Mouse (Mus musculus) right cerebral cortex, adult 18-20 months (tissue): ENCODE measurements around the gene Ccdc175.

ENCODE experiments used
- DNase-seq: peaks from one replicate; pipeline ENCODE4 v3.0.0; 2022; ENCODE audit warnings: mixed read lengths

Gene Ccdc175

DNA sequence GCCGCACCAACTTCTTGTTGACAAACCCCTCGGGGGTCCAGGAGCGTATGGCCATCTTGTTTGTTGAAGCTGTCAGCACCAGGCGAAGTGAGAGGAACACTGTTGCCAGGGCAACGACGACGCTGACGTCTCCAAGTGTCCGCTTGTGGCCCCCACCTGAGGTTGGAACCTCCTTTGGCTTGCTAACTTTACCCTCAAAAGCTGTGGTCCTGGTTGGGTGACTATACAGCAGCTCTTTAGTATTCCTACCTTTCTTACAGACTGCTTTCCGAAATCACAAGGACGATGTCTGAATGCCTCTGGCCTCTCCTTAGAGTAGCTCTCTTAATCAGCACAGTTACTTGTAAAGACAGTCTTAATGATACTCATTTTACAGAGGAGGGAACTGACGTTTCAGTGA, at the start of gene Ccdc175:
Gene Ccdc175 (minus strand): TSS at position 101 of the 400 bp plus-strand sequence.
- no peak for DNase-seq

DNA sequence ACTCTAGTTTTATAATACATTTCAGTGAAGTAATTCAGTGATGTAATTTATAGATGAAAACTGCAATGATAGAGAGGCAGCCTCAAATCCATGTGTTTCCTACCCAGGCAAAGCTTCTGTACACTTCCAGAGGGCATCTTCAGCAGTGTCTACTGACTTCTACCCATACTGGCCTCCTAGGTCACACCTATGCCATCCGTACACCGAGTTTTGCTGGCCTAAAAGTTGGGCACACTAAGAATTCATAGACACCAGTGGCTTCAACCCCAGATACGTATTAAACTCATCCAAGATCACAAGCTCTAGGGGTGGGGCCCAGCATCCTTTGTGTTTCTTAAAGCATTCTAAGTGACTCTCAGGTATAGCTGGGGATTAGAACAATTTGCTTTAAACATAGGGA, 49.3 kb upstream of the Ccdc175 start:
- DNase-seq = no peak

DNA sequence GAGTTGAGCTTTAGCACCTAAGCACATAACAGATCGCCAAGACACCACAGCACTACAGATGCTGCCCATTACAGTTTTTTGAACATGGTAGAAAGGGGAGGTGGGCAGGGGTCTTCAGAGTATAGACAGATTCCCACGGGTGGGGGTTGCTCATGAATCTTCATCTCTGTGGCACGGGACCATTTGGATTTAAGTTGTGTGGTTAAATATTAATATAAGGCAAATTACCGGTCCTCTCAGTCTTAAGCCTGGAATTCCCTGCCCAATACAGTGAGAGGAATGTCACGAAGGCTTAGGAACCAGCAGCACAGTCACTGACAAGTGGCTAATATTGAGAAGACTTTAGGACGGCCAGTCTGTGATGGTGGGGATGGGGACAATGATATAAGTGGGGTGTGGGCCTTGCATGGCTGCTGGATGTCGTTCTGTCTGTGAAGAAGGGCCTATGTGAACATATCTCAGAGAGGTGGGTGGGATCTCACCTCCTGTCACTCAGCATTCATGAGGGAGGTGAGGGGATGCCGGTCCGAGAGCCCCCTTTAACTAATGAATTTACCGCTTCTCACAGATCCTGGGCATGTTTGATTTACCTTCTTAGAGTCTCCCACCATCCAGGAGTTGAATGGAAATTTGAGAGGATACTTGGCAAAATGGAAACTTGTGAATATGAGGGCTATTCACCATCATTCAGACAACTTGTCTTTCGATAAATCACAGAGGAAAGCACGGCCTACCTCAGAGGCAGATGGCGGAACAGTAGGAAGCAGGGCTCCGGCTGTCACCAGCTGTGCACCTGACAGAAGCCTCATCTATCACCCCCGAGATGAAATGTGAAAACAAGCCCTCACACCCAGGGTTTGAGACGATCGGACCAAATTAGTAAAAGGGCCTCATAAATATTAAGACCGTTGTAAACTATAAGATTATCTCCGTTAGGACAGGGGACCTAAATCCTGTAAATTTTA, 48.3 kb upstream of the Ccdc175 start:
- DNase-seq = no peak

DNA sequence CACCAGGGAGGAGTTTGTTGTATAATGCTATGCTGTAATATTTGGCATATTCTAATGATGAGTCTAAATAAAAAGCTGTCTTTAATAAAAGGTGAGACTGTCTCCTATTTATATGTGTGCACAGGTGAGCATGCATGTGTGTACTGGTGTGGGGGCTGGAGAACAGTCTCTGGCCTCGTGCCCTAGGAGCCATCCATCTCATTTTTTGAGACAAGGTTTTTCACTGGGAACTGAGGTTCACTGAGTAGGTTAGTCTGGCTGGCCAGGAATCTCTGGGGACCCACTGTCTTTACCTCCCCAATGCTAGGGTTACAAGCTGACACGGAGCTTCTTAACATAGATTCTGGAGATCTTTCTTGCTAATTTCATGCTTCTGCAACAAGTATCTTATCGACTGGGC, 47.3 kb upstream of the Ccdc175 start:
- no peak for DNase-seq

DNA sequence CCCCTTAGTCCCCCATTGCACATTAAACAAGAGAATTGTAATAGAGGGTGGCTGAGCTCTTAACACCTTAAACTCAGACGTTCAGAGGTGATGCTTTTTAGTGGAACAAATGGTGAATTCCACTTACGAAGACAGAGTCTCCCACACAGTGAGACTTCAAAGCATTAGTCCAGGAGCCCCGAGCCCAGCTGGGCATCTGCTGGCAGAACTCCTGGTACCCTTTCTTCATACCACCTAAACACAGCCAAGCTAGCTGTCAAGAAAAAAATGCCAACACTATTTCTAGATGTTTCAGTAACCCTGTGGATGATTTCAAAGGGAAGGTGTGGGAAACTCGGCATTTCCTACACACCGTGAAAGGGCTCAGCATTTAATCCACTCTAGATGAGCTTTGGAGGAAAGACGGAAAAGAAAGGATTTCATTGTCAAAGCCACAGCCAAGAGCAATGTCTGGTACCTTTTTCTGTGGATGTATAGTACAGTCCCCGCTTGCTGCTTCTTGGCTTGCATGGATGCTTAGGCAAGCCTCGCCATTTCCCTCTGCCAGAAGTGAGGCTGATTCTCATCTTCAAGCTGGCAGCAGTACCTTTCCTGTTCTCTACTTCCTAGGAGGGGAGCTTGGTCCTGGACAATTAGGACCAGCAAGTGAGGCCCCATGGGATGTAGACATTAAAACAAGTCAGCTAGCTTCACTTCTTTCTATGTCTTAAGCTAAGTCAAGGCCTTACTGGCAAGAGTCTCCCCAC, 44.8 kb upstream of the Ccdc175 start:
- DNase-seq = no peak

DNA sequence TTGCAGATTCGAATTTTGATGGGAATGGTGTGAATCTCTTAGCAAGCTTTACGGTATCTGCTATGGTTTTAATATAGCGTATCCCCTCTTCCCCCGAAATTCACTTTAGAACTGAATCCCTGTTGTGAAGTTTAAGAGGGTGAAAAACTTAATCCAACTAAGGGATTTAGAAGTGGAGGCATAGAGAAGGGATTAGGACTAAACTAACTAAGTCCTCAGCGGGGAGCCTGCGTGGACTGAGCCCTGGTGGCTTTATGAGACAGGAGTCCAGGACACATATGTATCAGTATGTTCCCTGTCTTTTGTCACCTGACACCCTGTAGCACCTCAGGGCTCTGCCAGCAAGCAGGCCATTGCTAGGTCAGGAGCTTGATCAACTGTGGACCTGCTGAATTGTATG, 42.9 kb upstream of the Ccdc175 start:
- DNase-seq = no peak

DNA sequence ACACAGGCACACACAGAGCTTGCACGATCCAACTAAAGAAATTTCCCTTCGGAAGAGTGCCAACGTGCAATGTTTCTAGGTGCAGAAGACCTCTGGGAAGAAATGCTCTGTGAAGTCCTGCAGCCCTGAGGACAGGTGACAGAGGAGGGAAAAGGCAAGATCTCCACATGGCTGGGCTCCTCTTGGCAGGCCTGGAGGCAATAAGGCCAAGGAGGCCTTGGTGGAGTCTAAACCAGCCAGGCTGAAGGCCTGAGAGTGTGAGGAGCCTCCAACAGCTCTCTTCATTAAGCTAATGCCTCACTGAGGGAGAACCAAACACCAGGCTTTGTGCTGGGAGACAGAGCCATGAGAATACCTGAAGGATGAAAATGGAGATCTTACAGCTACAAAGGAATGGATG, 40.5 kb upstream of the Ccdc175 start:
- no peak for DNase-seq

DNA sequence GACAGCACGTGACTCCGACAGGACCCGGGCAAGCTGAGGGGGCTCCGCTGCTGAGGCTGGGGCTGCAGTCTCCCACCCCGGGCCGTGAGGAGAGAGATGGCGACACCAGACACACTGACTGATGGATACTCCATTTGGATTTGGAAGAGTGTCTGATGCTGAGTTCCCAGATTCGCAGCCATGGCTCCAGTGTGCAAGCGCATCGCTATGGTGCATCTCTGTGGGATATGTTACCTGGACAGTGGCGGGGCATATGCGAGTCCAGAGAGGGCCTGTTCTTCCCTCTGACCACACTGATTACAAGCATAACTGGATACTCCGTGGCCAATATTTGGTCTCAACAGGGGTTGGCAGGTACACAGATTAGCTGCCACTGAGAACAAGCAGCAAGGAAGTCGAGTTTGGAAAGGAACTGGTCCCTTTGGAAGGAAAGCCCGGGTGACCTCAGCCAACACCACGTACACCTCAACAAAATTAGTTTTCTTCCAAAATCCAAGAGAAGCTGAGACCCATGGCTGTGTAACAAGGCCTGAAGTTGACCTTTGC, 38.8 kb upstream of the Ccdc175 start:
- no peak for DNase-seq

DNA sequence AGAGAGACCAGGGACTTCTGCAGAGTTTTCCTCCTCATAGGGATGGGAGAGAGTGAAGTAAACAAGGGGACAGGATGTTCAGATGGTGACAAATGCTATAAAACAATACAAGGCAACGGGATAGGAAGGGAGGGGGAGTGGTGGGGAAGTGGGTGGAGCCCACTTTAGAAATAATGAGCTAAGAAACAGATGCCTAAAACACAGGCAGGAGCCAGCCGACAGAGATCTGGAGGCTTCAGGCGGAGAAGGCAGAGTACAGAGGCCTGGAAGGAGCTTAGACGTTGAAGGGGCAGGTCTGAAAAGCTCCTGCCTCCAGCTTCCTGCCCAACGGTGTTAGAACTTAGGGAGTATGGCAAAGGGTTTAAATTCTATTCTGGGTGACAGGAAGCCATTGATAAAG, 28.7 kb upstream of the Ccdc175 start:
- no peak for DNase-seq

DNA sequence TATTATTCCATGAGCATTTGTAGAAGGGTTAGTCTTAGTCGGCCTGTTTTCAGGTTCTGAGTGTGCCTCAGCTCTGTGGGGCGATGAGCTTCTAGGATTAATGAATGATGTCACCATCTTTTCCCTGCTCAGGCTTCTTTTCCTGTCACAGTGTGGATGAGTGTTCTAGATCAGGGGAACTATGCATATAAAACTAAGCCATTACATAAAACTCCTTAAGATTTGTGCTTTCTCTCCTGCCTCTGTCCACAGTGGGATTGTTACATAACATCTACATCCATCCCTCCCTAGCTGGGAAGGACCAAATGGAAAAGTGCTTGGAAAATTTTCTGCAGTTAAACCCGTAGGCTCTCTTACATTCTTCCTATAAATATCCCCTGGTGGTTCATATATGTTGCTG, 16.0 kb upstream of the Ccdc175 start:
- peak; percentile 57 for DNase-seq

DNA sequence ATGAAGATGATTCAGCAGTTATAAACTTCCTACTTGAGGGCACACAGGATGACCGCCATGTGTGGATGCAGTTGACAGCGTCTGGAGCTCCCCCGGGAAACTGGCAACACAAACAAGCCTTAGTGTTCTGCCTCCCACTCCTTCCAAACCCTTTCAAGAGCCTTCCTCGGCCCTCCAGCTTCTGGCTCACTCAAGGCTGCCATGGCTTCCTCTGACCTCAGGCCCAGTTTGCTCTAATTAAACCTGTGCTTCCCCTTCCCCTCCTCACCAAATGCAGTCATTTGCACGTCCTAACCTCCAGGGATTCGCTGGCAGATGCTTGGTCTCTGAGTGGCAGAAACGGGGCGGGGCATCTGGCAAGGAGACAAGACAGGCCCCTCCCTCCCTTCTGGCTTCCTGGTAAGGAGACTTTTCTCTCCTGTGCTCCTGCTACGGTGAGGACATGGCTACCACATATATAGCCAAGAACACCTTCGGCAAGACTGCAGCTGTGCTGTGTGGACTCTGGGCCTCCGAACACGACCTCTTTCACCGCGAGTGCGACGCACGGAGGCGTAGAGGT, 13.2 kb upstream of the Ccdc175 start:
- DNase-seq = no peak

DNA sequence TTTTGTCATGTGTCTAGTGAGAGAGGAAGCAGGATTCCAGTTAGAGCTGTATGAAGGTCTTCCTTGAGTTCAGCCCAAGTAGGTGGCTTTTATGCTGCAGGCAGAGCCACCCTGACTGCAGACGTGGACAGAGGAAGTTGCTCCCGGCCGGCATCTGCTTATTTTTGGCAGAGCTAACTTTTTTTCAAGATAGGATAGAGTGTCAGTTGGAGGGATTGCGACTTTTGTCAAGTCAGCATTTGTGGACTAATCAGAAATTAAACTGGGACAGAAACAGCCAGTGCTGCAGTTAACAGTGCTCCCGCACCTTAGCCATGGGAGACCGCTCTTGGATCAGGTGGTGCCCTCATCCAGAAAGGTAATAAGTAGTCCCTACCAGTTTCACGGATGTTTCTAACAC, 12.6 kb upstream of the Ccdc175 start:
- DNase-seq = no peak

DNA sequence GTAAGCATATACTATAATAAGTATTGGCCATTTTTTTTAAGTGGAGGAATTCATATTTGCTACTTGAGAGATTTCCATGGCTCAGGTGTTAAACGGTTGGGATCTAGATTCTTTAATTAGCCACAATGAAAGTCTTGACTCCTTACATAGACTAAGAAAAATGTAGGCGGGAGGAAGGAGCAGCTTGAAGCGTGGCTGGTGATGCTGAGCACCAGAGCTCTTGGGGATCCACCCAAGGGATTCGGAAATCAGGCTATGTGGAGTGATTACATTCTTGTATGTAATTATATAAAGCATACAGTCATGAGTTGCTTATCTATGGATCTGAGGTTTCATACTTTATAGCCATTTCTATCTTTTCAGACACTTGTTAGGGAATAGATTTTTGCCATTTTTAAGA, 5.3 kb downstream of the Ccdc175 start:
- DNase-seq = peak; percentile 47

DNA sequence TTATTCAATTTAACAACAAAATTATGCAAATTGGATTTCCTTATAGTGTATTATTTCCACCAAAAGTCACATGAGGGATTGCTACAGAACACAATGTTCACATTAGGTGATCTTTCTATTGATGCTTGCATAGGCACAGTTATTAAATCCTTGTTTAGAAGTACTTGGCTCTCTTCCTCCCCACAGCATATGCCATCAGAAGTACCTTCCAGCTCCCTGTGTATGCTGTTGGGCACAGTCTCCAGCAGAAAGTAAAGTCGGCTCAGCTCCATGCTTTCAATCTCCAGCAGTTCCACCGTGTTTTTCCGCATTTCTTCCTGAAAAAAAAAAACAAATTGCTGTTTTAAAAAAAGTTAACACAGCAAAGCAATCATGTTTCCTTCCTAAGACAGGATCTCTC, 6.5 kb downstream of the Ccdc175 start:
- no peak for DNase-seq

DNA sequence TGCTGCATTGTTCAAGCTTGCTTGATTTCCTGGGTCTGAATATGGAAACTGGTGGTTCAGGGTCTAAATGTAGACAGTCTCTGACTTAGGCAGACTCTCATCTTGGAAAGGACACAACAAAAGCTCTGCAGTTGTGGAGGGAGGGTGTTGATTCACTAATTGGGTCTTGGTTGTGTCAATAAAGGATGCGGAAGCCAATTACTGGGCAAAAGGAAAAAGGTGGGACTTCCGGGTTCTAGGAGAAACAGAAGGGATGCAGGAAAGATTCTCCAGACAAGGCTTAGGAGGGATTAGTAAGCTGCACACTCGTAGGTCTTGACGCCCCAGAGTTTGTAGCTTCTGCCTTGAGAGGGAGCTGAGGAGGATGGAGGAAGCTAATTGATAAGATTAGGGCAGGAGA, 26.4 kb downstream of the Ccdc175 start:
- peak; percentile 20 for DNase-seq

DNA sequence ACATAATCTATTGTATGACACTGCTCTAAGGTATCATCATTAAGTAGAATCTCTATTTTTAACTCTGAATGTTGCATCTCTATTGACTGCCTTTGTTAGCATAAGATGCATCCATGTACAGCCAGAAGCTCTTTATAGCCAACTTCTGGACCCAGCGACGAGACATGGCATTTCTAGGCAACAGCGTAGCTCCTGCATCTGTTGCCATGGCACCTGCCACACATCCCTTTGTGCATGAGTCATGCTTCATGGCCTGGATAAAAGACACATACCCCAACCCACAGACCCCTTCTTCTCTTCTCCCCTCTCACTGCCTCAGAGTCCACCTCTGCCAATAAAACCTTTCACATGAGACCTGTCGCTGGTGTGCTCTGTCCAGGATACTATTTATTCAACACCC, 34.0 kb downstream of the Ccdc175 start:
- peak; percentile 49 for DNase-seq

DNA sequence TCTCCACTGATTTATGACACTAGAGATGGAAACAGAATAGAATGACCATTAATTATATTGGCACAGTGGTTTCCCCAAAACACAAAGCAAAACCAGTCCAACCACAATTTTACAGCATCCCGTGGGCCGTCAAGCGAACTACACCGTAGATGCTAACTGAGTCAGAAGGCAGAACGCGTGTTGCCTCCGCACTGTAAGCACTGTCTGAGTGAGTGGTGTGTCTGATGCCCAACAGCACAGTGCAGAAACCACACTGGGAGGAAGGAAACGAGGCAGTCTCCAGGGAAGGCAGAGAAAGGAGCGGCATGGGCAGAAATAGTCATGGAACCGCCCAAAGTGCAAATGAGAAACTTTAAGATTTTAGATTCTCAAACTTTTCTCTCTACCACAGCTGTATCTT, 55.6 kb downstream of the Ccdc175 start:
- DNase-seq = peak; percentile 23

DNA sequence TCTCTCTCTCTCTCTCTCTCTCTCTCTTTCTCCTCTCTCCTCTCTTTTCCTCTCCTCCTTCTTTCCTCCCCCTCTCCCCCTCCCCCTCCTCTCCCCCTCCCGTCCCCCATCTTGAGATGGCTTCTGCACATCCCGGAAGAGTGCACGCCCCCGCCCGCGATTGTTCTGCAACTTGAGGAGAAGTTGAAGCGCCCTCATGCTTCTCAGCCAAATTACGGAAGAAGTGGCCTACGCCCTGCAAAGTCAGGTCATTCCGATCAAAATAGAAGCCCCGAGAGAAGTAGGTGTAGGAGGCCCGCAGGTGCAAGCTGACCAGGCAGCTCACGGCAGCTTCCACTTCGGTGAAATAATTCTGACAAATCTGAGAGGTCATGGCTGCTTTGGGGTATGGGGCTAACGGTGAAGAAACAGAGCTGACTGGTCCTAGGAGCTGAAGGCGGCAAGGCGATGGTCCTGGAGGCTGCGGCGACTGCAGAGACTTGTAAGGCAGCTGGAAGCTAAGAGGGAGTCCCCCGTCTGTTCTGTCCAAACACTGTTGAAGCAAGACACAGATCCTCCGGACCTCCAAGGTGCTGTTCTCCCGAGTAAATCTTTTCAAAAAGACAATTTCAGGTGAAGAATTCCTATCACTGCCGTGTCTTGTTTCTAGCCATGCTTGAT, 69.0 kb downstream of the Ccdc175 start:
- no peak for DNase-seq

DNA sequence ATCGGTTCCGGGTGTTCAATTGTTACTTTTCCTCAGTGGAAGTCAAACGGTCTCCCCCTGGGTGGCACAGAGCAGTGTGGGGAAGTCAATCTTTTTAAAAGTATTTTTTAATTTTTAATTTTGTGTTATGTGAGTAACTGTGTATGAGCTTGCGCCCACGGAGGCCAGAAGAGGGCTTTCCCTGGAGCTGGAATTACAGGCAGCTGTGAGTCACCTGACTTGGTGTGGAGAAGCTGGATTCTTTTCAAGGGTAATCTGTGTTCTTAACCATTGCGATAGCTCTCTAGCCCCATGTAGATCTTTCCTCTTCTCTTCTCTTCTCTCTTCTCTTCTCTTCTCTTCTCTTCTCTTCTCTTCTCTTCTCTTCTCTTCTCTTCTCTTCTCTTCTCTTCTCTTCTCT, 69.7 kb downstream of the Ccdc175 start:
- DNase-seq = no peak

DNA sequence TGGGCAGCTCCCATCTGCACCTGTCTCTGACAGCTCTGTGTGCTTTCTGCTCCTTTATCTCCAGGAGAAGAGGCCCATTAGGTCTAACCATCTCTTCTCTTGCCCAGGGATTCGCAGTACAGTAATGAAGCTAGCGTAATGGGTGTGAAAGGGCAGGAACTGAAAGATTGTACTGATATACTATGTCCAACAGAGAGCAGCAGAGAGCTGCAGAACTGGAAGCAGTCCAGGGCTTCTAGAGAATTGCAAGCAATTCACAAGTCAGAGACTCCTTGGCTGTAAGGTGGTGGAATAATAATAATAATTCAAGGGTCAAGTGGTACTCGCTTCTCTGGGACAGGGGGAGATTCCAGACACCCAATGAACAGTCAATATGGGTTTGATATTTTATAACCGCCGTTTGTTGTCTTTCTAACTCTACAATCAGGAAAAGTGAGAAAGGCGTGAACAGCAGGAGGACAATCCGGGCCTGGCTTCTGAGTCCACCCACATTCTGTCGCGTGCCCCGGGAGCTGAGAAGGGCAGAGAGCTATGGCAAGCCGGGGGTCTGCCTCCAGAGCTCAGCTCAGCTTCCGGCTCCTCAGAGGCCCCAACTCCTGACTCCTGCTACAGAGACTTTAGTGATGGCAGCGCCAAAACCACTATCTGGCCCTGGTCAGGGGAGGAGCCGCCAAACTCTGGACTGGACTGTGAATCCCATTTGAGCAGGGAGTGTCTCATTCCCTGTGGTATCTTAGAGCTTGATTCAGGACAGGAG, 80.1 kb downstream of the Ccdc175 start:
- DNase-seq = peak; percentile 69

DNA sequence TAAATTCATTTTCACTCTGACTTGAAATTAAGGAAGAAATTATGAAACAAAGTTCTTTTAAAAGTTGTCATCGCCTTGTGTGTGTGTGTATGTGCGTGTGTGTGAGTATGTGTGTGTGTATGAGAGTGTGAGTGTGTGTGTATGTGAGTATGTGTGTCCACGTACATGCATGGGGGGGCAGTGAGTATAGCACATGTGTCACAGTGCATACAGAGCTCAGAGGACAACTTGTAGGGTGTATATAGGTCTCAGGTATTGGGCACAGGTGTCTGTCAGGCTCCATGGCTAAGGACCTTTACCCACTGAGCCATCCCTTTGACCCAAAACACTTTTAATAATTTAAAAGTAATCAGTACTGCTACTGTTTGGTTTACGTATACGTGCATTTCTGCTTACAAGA, 80.8 kb downstream of the Ccdc175 start:
- no peak for DNase-seq

DNA sequence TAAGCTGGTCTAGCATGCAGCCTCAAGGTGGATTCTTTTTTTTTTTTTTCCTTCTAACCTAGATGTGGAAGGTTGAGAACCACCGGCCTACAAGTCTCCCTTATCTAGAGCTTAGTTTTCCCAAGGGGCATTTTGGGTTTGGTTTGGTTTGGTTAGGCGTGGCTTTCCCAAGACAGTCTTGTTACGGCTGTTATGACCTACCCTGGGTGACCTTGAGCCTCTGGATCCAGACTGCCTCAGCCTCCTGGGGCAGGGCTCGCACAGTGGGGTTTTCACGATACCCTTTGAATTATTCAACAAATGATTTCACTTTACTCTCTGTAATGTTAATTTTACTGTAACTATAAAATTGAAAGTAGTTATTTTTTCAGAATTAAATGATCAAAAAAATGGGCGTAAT, 82.1 kb downstream of the Ccdc175 start:
- no peak for DNase-seq
